Mouse (Mus musculus): ENCODE results near the gene Nrcam. TPM values are rescaled to one million over a fixed set of nuclear protein-coding genes. Genes with fewer than 3 reads are reported as not detected.

Nrcam gene
- polyA plus RNA-seq, 1 experiment from 2014 or later = 146 TPM

GRCm38 (mm10) chr12:44501807-44502487 is 173.3 kb downstream of the Nrcam start:
- peak overlapping the region; percentile 51 for H3K27ac ChIP-seq
- H3K9me3 ChIP-seq = no peaks in the 10 kb centered on the region
- peaks cover 48% of the 10 kb centered on the region for H3K4me1 ChIP-seq (replicated peaks)
- no peak overlapping the region for H3K4me2 ChIP-seq (replicated peaks)
- H3K4me3 ChIP-seq (replicated peaks) = no peak overlapping the region
- 64% methylated on average over 5 of the region's 5 CpGs for WGBS
- no peak overlapping the region for H3K9ac ChIP-seq (replicated peaks)
- no peaks in the 10 kb centered on the region for H3K36me3 ChIP-seq
- H3K27me3 ChIP-seq = no peaks in the 10 kb centered on the region
- ATAC-seq = peak; percentile 74; the same call in 1 of the 2 replicates

- H3K4me3 ChIP-seq (replicated peaks) = no peak overlapping the region
- no peak overlapping the region for H3K4me2 ChIP-seq (replicated peaks)
- no peaks in the 10 kb centered on the region for H3K36me3 ChIP-seq
- no peak overlapping the region for H3K27ac ChIP-seq
- peaks cover 42% of the 10 kb centered on the region for H3K4me1 ChIP-seq (replicated peaks)
- no peaks in the 10 kb centered on the region for H3K9me3 ChIP-seq
- H3K27me3 ChIP-seq = no peaks in the 10 kb centered on the region
- no peak overlapping the region for H3K9ac ChIP-seq (replicated peaks)
- WGBS = 87% methylated on average over 4 of the region's 4 CpGs
- ATAC-seq = no peak
Observed at GRCm38 (mm10) chr12:44503737-44504136, 175.1 kb downstream of the Nrcam start.

- Histone ChIP-seq H3K9ac (replicated peaks) (no peak overlapping the region), H3K27me3 (no peaks in the 10 kb centered on the region), H3K4me1 (replicated peaks) (peaks cover 4% of the 10 kb centered on the region; the same call in 1 of the 2 replicates), H3K36me3 (no peaks in the 10 kb centered on the region), H3K9me3 (no peaks in the 10 kb centered on the region), H3K4me2 (replicated peaks) (no peak overlapping the region), H3K4me3 (replicated peaks) (no peak overlapping the region), H3K27ac (no peak overlapping the region)
- 72% methylated on average over 3 of the region's 3 CpGs for WGBS
- no peak for ATAC-seq
Observed at GRCm38 (mm10) chr12:44508635-44509034, 179.9 kb downstream of the Nrcam start.

DNA sequence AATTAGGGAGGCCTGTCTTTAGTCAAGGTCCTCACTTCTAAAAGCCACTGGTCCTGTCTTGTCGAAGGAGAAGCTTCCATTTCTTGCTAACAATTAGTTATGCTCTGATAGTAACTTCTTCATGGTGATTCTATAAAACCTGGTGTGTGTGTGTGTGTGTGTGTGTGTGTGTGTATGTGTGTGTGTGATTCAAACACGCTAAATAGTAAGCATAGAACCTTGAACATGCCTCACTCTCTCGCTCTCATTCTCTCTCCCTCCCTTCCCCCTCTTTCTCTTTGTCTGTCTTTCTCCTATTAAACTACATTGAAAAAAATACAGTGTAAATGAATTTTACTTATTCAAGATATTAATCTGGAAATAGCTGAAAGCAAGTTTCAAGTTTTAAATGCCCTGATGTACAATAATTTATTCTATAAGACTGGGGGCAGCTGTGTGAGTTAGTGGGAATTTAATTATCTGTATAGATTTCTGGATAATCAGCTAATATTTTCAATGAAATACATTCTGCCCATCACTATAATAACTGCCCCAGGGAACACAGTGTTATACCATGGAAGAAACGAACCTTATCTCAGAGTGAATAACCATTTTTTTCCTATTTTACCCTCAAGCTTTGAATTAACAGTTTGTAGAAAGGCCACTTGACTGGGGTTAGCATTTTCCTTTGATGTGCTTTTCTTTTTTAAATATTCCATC is 180.9 kb downstream of the Nrcam start:
- Histone ChIP-seq H3K4me2 (replicated peaks) (no peak overlapping the region), H3K36me3 (no peaks in the 10 kb centered on the region), H3K4me3 (replicated peaks) (no peak overlapping the region), H3K27me3 (no peaks in the 10 kb centered on the region), H3K4me1 (replicated peaks) (peaks cover 4% of the 10 kb centered on the region; the same call in 1 of the 2 replicates), H3K9me3 (no peaks in the 10 kb centered on the region), H3K9ac (replicated peaks) (no peak overlapping the region), H3K27ac (peak overlapping the region; percentile 26; the same call in 1 of the 2 replicates)
- no peak for ATAC-seq
- WGBS = 58% methylated on average over 4 of the region's 4 CpGs

DNA sequence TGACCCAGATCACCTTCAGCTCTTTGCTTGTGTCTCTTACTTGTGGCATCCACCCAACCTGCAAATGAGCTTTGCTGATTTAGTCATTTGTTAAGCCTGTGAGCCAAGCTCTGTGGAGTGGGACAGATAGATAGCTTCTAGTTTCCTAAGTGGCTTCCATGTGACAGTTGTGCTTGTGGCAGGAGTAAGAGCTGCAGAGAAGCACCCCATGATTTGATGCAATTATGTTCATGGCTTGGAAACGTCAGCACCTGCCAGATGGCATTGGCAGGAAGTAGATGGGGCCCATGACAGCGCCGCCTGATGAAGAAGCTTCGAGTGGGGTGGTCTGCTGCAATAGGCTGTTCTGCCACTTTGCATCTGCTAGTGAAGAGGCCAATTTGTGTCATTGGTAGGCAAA is 186.4 kb downstream of the Nrcam start:
- H3K4me3 ChIP-seq (replicated peaks) = no peak overlapping the region
- no peak for ATAC-seq
- no peak overlapping the region for H3K27ac ChIP-seq
- no peaks in the 10 kb centered on the region for H3K36me3 ChIP-seq
- no peaks in the 10 kb centered on the region for H3K9me3 ChIP-seq
- H3K4me1 ChIP-seq (replicated peaks) = peaks cover 19% of the 10 kb centered on the region
- no peak overlapping the region for H3K4me2 ChIP-seq (replicated peaks)
- WGBS = 78% methylated on average over 4 of the region's 4 CpGs
- H3K9ac ChIP-seq (replicated peaks) = no peak overlapping the region
- H3K27me3 ChIP-seq = no peaks in the 10 kb centered on the region

DNA sequence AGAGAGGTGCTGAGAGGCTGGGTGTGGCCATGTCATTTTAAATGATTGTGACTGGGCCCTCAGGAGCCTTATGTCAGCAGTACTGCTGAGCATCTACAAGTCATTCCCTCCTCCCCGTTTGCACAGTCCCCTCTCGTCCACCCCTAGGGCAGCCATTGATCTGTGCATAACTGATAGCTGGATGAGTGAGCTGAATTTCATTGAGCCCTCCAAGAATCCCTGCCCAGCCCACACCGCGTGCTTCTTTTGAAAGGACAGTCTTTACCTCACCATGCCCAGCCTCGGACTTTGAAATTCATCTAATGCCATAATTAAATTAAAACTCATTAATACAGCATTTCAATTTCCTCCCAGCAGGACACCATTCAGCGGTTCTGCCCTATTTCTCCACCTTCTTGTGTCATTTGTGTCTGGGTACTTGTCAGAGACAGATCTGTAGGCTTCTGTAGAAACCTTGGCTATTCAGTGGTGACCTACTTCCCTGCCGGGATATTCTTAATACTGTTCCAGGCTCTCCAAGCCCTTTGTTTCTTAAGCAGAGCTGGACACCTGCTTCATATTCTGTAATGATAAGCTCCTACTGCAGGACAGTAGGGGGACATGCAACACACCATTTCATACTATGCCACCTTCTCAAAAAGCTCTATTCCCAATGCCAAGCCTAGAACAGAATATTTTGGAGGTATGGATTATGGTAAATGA is 190.9 kb downstream of the Nrcam start:
- 0 out of 2 replicates have a peak overlapping the region, but pooled peaks have one; percentile 39 for H3K27ac ChIP-seq
- 9% methylated on average over 7 of the region's 7 CpGs for WGBS
- H3K4me2 ChIP-seq (replicated peaks) = no peak overlapping the region
- H3K36me3 ChIP-seq = no peaks in the 10 kb centered on the region
- H3K4me1 ChIP-seq (replicated peaks) = peaks cover 19% of the 10 kb centered on the region
- H3K4me3 ChIP-seq (replicated peaks) = no peak overlapping the region
- no peak overlapping the region for H3K9ac ChIP-seq (replicated peaks)
- ATAC-seq = peak; percentile 94
- no peaks in the 10 kb centered on the region for H3K27me3 ChIP-seq
- H3K9me3 ChIP-seq = no peaks in the 10 kb centered on the region

- ATAC-seq = no peak
- Histone ChIP-seq H3K4me3 (replicated peaks) (no peak overlapping the region), H3K9me3 (no peaks in the 10 kb centered on the region), H3K36me3 (no peaks in the 10 kb centered on the region), H3K4me1 (replicated peaks) (peaks cover 19% of the 10 kb centered on the region), H3K4me2 (replicated peaks) (no peak overlapping the region), H3K9ac (replicated peaks) (no peak overlapping the region), H3K27me3 (no peaks in the 10 kb centered on the region), H3K27ac (no peak overlapping the region)
- 86% methylated on average over 3 of the region's 3 CpGs for WGBS
Observed at GRCm38 (mm10) chr12:44521496-44521895, 192.8 kb downstream of the Nrcam start.

- no peaks in the 10 kb centered on the region for H3K9me3 ChIP-seq
- no peaks in the 10 kb centered on the region for H3K36me3 ChIP-seq
- no peaks in the 10 kb centered on the region for H3K27me3 ChIP-seq
- H3K9ac ChIP-seq (replicated peaks) = no peak overlapping the region
- no peak overlapping the region for H3K4me3 ChIP-seq (replicated peaks)
- no peak overlapping the region for H3K27ac ChIP-seq
- ATAC-seq = no peak
- H3K4me1 ChIP-seq (replicated peaks) = peaks cover 7% of the 10 kb centered on the region
- WGBS = 79% methylated on average over 8 of the region's 8 CpGs
- H3K4me2 ChIP-seq (replicated peaks) = no peak overlapping the region
Observed at GRCm38 (mm10) chr12:44524621-44525565, 196.2 kb downstream of the Nrcam start.

DNA sequence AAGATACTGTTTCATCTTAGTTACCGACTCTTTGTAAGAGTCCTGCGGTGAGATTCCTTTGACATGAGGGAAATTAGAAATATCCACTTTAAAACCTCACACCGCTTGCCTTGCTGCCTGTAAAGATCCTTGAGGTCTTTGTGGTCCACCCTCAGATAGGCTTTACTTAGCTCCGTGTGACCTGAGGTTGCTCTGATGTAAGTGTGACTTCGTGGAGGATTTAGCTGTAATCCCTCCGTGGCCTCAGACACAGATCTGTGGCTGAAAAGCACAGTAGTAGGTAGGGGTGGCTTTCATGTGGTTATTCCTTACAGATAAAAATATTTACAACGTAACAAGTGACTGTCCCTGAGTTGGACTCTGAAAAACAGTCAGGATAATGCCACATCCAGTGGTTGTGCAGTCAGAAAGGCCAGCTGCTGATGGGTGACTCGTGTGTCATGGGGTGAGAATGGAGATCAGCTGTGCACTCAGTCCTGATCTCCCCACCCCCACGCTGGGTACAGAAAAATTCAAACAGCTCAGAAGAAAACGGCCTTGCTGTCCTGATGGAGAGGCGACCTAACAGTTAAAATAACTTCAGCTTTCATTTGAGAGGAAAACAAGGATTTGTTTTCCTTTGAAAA is 199.8 kb downstream of the Nrcam start:
- Histone ChIP-seq H3K9ac (replicated peaks) (no peak overlapping the region), H3K4me3 (replicated peaks) (no peak overlapping the region), H3K27ac (no peak overlapping the region), H3K4me1 (replicated peaks) (peaks cover 30% of the 10 kb centered on the region), H3K36me3 (no peaks in the 10 kb centered on the region), H3K4me2 (replicated peaks) (no peak overlapping the region), H3K9me3 (no peaks in the 10 kb centered on the region), H3K27me3 (no peaks in the 10 kb centered on the region)
- ATAC-seq = 0 out of 2 replicates have a peak, but pooled peaks have one; percentile 22
- WGBS = 28% methylated on average over 11 of the region's 11 CpGs

GRCm38 (mm10) chr12:44532337-44533113 is 203.8 kb downstream of the Nrcam start:
- Histone ChIP-seq H3K27me3 (no peaks in the 10 kb centered on the region), H3K4me2 (replicated peaks) (peak overlapping the region; percentile 35), H3K4me3 (replicated peaks) (no peak overlapping the region), H3K4me1 (replicated peaks) (peaks cover 58% of the 10 kb centered on the region), H3K9me3 (no peaks in the 10 kb centered on the region), H3K36me3 (no peaks in the 10 kb centered on the region), H3K27ac (peak overlapping the region; percentile 71), H3K9ac (replicated peaks) (0 out of 2 replicates have a peak overlapping the region, but pooled peaks have one; percentile 28)
- peak; percentile 28 for ATAC-seq
- WGBS = 50% methylated on average over 19 of the region's 19 CpGs

All from midbrain, embryonic 13.5 days (tissue).